ENCODE assay signal across 8 mouse cellular contexts in genomic region chr6:30739177-30739747, GRCm38 (mm10). TPM values are rescaled to one million over a fixed set of nuclear protein-coding genes. Genes with fewer than 3 reads are reported as not detected.
DNase-seq lines count a peak whose midpoint lies in the region; ATAC-seq and TF ChIP-seq lines count a peak whose summit lies in the region.

No protein-coding gene starts in this region.

- H3K27ac ChIP-seq in embryonic facial prominence, embryonic 12.5 days, result peak overlapping the region; percentile 94
- peak overlapping the region; percentile 31; the same call in 1 of the 2 replicates for H3K27ac ChIP-seq in hindbrain, embryonic 13.5 days
- no peak overlapping the region for H3K27ac ChIP-seq in liver, embryonic 13.5 days

- WGBS in embryonic facial prominence, embryonic 12.5 days, result 61% methylated on average over 10 of the region's 10 CpGs
- 52% methylated on average over 10 of the region's 10 CpGs for WGBS in hindbrain, embryonic 13.5 days
- 56% methylated on average over 10 of the region's 10 CpGs for WGBS in liver, embryonic 13.5 days (ENCODE audit: insufficient replicate concordance)

- H3K9me3 ChIP-seq in E14TG2a.4 (ENCODE audit: low read length), result peaks cover 70% of the 10 kb centered on the region
- H3K9me3 ChIP-seq in embryonic facial prominence, embryonic 12.5 days, result peaks cover 52% of the 10 kb centered on the region
- H3K9me3 ChIP-seq in hindbrain, embryonic 13.5 days, result peaks cover 37% of the 10 kb centered on the region
- H3K9me3 ChIP-seq in liver, embryonic 13.5 days (replicated peaks), result peaks cover 23% of the 10 kb centered on the region

- peak overlapping the region; percentile 55 for H3K4me2 ChIP-seq in embryonic facial prominence, embryonic 12.5 days (replicated peaks)
- H3K4me2 ChIP-seq in hindbrain, embryonic 13.5 days, result peak overlapping the region; percentile 58
- peak overlapping the region; percentile 19; the same call in 1 of the 2 replicates for H3K4me2 ChIP-seq in liver, embryonic 13.5 days

- peak; percentile 46 for DNase-seq in CD4-positive, CD25-positive, alpha-beta regulatory T cell, adult 2 months (ENCODE audit: low read depth, low spot score)
- DNase-seq in liver, embryonic 13.5 days, result no peak
- peak; percentile 14 for DNase-seq in splenic B cell, adult 2 months (ENCODE audit: low read depth, low spot score)
- DNase-seq in ovary, postnatal 36 days (ENCODE audit: low spot score), result no peak

- peak overlapping the region; percentile 73 for H3K9ac ChIP-seq in embryonic facial prominence, embryonic 12.5 days
- H3K9ac ChIP-seq in hindbrain, embryonic 13.5 days, result peak overlapping the region; percentile 81
- 0 out of 2 replicates have a peak overlapping the region, but pooled peaks have one; percentile 22 for H3K9ac ChIP-seq in liver, embryonic 13.5 days

- H3K36me3 ChIP-seq in E14TG2a.4 (ENCODE audit: insufficient read depth, low read length), result peaks cover 7% of the 10 kb centered on the region; the same call in 1 of the 2 replicates
- peaks cover 24% of the 10 kb centered on the region for H3K36me3 ChIP-seq in embryonic facial prominence, embryonic 12.5 days
- H3K36me3 ChIP-seq in hindbrain, embryonic 13.5 days, result peaks cover 25% of the 10 kb centered on the region
- H3K36me3 ChIP-seq in liver, embryonic 13.5 days, result 0 out of 2 replicates have a peak, but pooled peaks cover 3% of the 10 kb centered on the region
- H3K36me3 ChIP-seq in splenic B cell, adult 2 months (ENCODE audit: control insufficient read depth, insufficient read depth, low read length, poor library complexity, severe bottlenecking), result no peaks in the 10 kb centered on the region

- 0 out of 2 replicates have a peak, but pooled peaks cover 3% of the 10 kb centered on the region for H3K4me1 ChIP-seq in E14TG2a.4 (replicated peaks; ENCODE audit: low read depth, low read length)
- 0 out of 2 replicates have a peak, but pooled peaks cover 7% of the 10 kb centered on the region for H3K4me1 ChIP-seq in embryonic facial prominence, embryonic 12.5 days
- peaks cover 24% of the 10 kb centered on the region for H3K4me1 ChIP-seq in hindbrain, embryonic 13.5 days (replicated peaks)
- no peaks in the 10 kb centered on the region; the same call in 1 of the 2 replicates for H3K4me1 ChIP-seq in liver, embryonic 13.5 days (replicated peaks)

- H3K27me3 ChIP-seq in E14TG2a.4 (ENCODE audit: insufficient read depth, low read length), result no peaks in the 10 kb centered on the region
- H3K27me3 ChIP-seq in embryonic facial prominence, embryonic 12.5 days, result no peaks in the 10 kb centered on the region
- no peaks in the 10 kb centered on the region for H3K27me3 ChIP-seq in hindbrain, embryonic 13.5 days
- H3K27me3 ChIP-seq in liver, embryonic 13.5 days, result peaks cover 56% of the 10 kb centered on the region
- peaks cover 2% of the 10 kb centered on the region for H3K27me3 ChIP-seq in splenic B cell, adult 2 months (ENCODE audit: control insufficient read depth, insufficient read depth, low read length, poor library complexity, severe bottlenecking)

- TF ChIP-seq CTCF in E14TG2a.4 (conservative IDR thresholded peaks at IDR 0.05; ENCODE audit: low read length), result no peak

- ATAC-seq in CD4-positive, CD25-positive, alpha-beta regulatory T cell, adult 4 months, result no peak
- ATAC-seq in embryonic facial prominence, embryonic 12.5 days (ENCODE audit: insufficient number of reproducible peaks, insufficient read depth, low FRiP score, low TSS enrichment), result no peak
- ATAC-seq in hindbrain, embryonic 13.5 days (ENCODE audit: low FRiP score), result no peak
- no peak for ATAC-seq in liver, embryonic 13.5 days (ENCODE audit: low read depth)

- 0 out of 2 replicates have a peak overlapping the region, but pooled peaks have one; percentile 3 for H3K4me3 ChIP-seq in E14TG2a.4 (replicated peaks; ENCODE audit: low read length)
- H3K4me3 ChIP-seq in embryonic facial prominence, embryonic 12.5 days, result peak overlapping the region; percentile 61
- peak overlapping the region; percentile 61 for H3K4me3 ChIP-seq in hindbrain, embryonic 13.5 days
- peak overlapping the region; percentile 48 for H3K4me3 ChIP-seq in liver, embryonic 13.5 days (replicated peaks)

RNA-seq across cellular contexts. Expression of gene Mest, which starts 15.9 kb away (rescaled TPM):
- 1 to 10 TPM; 1.2 to 1.6 TPM for polyA plus RNA-seq in CD4-positive, CD25-positive, alpha-beta regulatory T cell, adult 4 months (2017; shearing (Covaris generic))
- polyA plus RNA-seq in embryonic facial prominence, embryonic 12.5 days (2016; fragmentation: Nextera tagmentation; extraction: Ambion mirVana), result 1,207 and 1,222 TPM in 2 replicates
- polyA plus RNA-seq in hindbrain, embryonic 13.5 days (2015; fragmentation: Nextera tagmentation; extraction: Ambion mirVana), result 367 and 379 TPM in 2 replicates
- polyA plus RNA-seq in liver, embryonic 13.5 days (2015; fragmentation: Nextera tagmentation; extraction: Ambion mirVana), result 185 and 233 TPM in 2 replicates

RNA-seq across cellular contexts. Expression of gene Cep41, which starts 45.7 kb away (rescaled TPM):
- polyA plus RNA-seq in CD4-positive, CD25-positive, alpha-beta regulatory T cell, adult 4 months (2017; shearing (Covaris generic)), result 10 to 100 TPM; 11.3 to 12.6 TPM
- 23.8 and 26.3 TPM in 2 replicates for polyA plus RNA-seq in embryonic facial prominence, embryonic 12.5 days (2016; fragmentation: Nextera tagmentation; extraction: Ambion mirVana)
- 13.3 and 14.2 TPM in 2 replicates for polyA plus RNA-seq in hindbrain, embryonic 13.5 days (2015; fragmentation: Nextera tagmentation; extraction: Ambion mirVana)
- 5.2 and 7.3 TPM in 2 replicates for polyA plus RNA-seq in liver, embryonic 13.5 days (2015; fragmentation: Nextera tagmentation; extraction: Ambion mirVana)

Comparison
In these comparisons a context has a peak if more than half of its experiments do, and no peak if none do; other contexts are left out.
1. DNase-seq: peak in CD4-positive, CD25-positive, alpha-beta regulatory T cell, adult 2 months (single experiment) and splenic B cell, adult 2 months (single experiment); none in liver, embryonic 13.5 days (single experiment) and ovary, postnatal 36 days (single experiment).
2. H3K4me3 ChIP-seq: peak in every context shown above with its lines; median percentile 61 in embryonic facial prominence, embryonic 12.5 days; 61 in hindbrain, embryonic 13.5 days; 48 in liver, embryonic 13.5 days; 3 in E14TG2a.4.
3. H3K9ac ChIP-seq: peak in every context shown above with its lines; median percentile 81 in hindbrain, embryonic 13.5 days; 73 in embryonic facial prominence, embryonic 12.5 days; 22 in liver, embryonic 13.5 days.
4. RNA of gene Mest, which starts 15.9 kb away (polyA plus RNA-seq): 1,207 to 1,222 TPM in embryonic facial prominence, embryonic 12.5 days, 367 to 379 TPM in hindbrain, embryonic 13.5 days and 185 to 233 TPM in liver, embryonic 13.5 days; 1.2 to 1.6 TPM in CD4-positive, CD25-positive, alpha-beta regulatory T cell, adult 4 months; every median in the first group is over 10 times any median in the second.
5. Peak in every context shown above with its lines, with median percentiles within 50 percentile points of each other: H3K4me2 ChIP-seq.